Mouse (Mus musculus) erythroblast, embryonic 14.5 days (primary cell): ENCODE measurements around the gene Ube3b.

Source experiments
- GATA1 ChIP-seq: IDR thresholded peaks from 2 replicates; pipeline ENCODE4 v1.6.1; 2012; ENCODE audit warnings: low read length, inconsistent platforms, mixed read lengths
- TAL1 ChIP-seq: IDR thresholded peaks from 3 replicates; pipeline ENCODE4 v1.6.1; 2012; ENCODE audit warnings: low read length, inconsistent platforms, mixed read lengths

- no peak for TF ChIP-seq TAL1
- no peak for TF ChIP-seq GATA1
These were observed 81.9 kb downstream of the Ube3b start for GRCm38 (mm10) chr5:114462067-114463040.
